Mouse (Mus musculus) spleen, postnatal 14 days (tissue): ENCODE results near the gene BC017158.

Experiments used
- DNase-seq, 2 experiments: peaks; one replicate each; pipeline ENCODE4 v3.0.0; 2021 to 2022; ENCODE audit warnings: low spot score in 2 of 2

The BC017158 gene

GRCm38 (mm10) chr7:128309216-128309615 lies 11.2 kb upstream of the BC017158 start:
- no peak for DNase-seq

- no peak for DNase-seq
These were observed 9.9 kb upstream of the BC017158 start for GRCm38 (mm10) chr7:128307851-128308250.

- DNase-seq, result no peak
These were observed 6.9 kb upstream of the BC017158 start for GRCm38 (mm10) chr7:128304907-128305306.

GRCm38 (mm10) chr7:128304198-128304597 lies 6.2 kb upstream of the BC017158 start:
- DNase-seq, result no peak

GRCm38 (mm10) chr7:128302151-128302550 lies 4.2 kb upstream of the BC017158 start:
- DNase-seq, result no peak

GRCm38 (mm10) chr7:128300952-128301351 lies 3.0 kb upstream of the BC017158 start:
- no peak for DNase-seq

GRCm38 (mm10) chr7:128298481-128299342 lies 742 bp upstream of the BC017158 start:
- DNase-seq, result no peak

GRCm38 (mm10) chr7:128297291-128297616 lies 716 bp downstream of the BC017158 start:
- DNase-seq, result no peak

GRCm38 (mm10) chr7:128296514-128296913 lies 1.5 kb downstream of the BC017158 start:
- DNase-seq, result no peak

GRCm38 (mm10) chr7:128294785-128295184 lies 3.2 kb downstream of the BC017158 start:
- DNase-seq, result no peak

- peak in 1 of 2 experiments; percentile 31 for DNase-seq
These were observed 8.9 kb downstream of the BC017158 start for GRCm38 (mm10) chr7:128288923-128289544.

GRCm38 (mm10) chr7:128285060-128285459 lies 12.9 kb downstream of the BC017158 start:
- no peak for DNase-seq

- no peak for DNase-seq
These were observed 13.9 kb downstream of the BC017158 start for GRCm38 (mm10) chr7:128284047-128284446.

- no peak for DNase-seq
These were observed 15.3 kb downstream of the BC017158 start for GRCm38 (mm10) chr7:128282532-128283244.

- DNase-seq, result no peak
These were observed 16.2 kb downstream of the BC017158 start for GRCm38 (mm10) chr7:128281765-128282164.

GRCm38 (mm10) chr7:128279750-128280149 lies 18.2 kb downstream of the BC017158 start:
- no peak for DNase-seq

- DNase-seq, result no peak
These were observed 21.9 kb downstream of the BC017158 start for GRCm38 (mm10) chr7:128276051-128276450.

- no peak for DNase-seq
These were observed 26.5 kb downstream of the BC017158 start for GRCm38 (mm10) chr7:128271496-128271895.

GRCm38 (mm10) chr7:128270431-128270850 lies 27.5 kb downstream of the BC017158 start:
- DNase-seq, result no peak

- no peak for DNase-seq
These were observed 30.2 kb downstream of the BC017158 start for GRCm38 (mm10) chr7:128267813-128268212.

- DNase-seq, result no peak
These were observed 30.6 kb downstream of the BC017158 start for GRCm38 (mm10) chr7:128267391-128267790.

GRCm38 (mm10) chr7:128266056-128266455 lies 31.9 kb downstream of the BC017158 start:
- no peak for DNase-seq

GRCm38 (mm10) chr7:128265411-128265810 lies 32.6 kb downstream of the BC017158 start, which contains the start of gene Slc5a2:
Slc5a2 (plus strand) TSS chr7:128265657.
- no peak for DNase-seq
